Mouse (Mus musculus) lung, postnatal 0 days (tissue): ENCODE data around the gene Gm20388.

ENCODE experiments used
- CTCF ChIP-seq: IDR thresholded peaks from 2 replicates; pipeline ENCODE4 v1.5.1; 2016; ENCODE audit warnings: antibody characterized with exemption, mild to moderate bottlenecking
- EP300 ChIP-seq: IDR thresholded peaks from 2 replicates; pipeline ENCODE4 v1.6.1; 2016; ENCODE audit warnings: antibody characterized with exemption, mild to moderate bottlenecking, control low read depth

DNA sequence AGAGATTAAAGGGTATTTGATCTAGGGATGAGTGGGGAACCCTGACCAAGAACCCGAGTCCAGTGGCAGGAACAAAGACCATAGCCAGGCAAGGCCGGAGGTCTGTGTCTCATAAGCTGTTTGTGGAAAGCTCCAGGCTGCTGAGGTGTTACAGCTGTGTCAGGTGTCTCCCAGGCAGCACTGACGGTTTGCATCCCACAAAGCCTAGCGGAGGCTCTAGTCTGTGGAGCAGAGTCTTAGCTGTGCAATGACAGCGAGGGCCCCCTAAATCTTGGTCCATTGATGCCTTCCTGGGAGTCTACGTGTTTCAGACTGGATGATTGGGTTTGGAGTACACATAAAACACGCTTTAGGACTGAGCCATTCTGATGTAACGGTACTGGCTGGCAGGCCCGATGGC, 3491.3 kb downstream of the Gm20388 start:
- TF ChIP-seq EP300, result no peak
- no peak for TF ChIP-seq CTCF
